Mouse (Mus musculus) ES-E14 (cell line): ENCODE measurements around the gene Pmpca.

Source experiments
- CHD2 ChIP-seq: IDR thresholded peaks from 2 replicates; pipeline ENCODE4 v1.6.1; 2014; ENCODE audit warnings: mild to moderate bottlenecking, low read depth, low read length, inconsistent platforms
- HCFC1 ChIP-seq: IDR thresholded peaks from 2 replicates; pipeline ENCODE4 v1.6.1; 2012; ENCODE audit warnings: low read length, inconsistent platforms, borderline replicate concordance; ENCODE audit not compliant: insufficient read depth
- MAFK ChIP-seq: IDR thresholded peaks from 2 replicates; pipeline ENCODE4 v1.6.1; 2014; ENCODE audit warnings: mild to moderate bottlenecking, low read depth, low read length, inconsistent platforms; ENCODE audit not compliant: insufficient read depth
- ZC3H11A ChIP-seq: IDR thresholded peaks from 2 replicates; pipeline ENCODE4 v1.6.1; 2012; ENCODE audit warnings: low read depth, mild to moderate bottlenecking, inconsistent platforms, low read length, borderline replicate concordance
- ZNF384 ChIP-seq: IDR thresholded peaks from 2 replicates; pipeline ENCODE4 v1.6.1; 2012; ENCODE audit warnings: low read depth, low read length, inconsistent platforms

- TF ChIP-seq CHD2: no peak
- no peak for TF ChIP-seq ZNF384
- TF ChIP-seq MAFK: no peak
- no peak for TF ChIP-seq ZC3H11A
- TF ChIP-seq HCFC1: no peak
Measured at GRCm38 (mm10) chr2:26417066-26417465, 27.9 kb downstream of the Pmpca start.
